Mouse (Mus musculus) ES-CJ7 (cell line): ENCODE data around the gene Ccnd1.

Source experiments
- DNase-seq: peaks from one replicate; pipeline ENCODE4 v3.0.0; 2011; ENCODE audit warnings: low read depth, low spot score

The Ccnd1 gene

GRCm38 (mm10) chr7:144938661-144939343 is 923 bp downstream of the Ccnd1 start:
- DNase-seq, result no peak

DNA sequence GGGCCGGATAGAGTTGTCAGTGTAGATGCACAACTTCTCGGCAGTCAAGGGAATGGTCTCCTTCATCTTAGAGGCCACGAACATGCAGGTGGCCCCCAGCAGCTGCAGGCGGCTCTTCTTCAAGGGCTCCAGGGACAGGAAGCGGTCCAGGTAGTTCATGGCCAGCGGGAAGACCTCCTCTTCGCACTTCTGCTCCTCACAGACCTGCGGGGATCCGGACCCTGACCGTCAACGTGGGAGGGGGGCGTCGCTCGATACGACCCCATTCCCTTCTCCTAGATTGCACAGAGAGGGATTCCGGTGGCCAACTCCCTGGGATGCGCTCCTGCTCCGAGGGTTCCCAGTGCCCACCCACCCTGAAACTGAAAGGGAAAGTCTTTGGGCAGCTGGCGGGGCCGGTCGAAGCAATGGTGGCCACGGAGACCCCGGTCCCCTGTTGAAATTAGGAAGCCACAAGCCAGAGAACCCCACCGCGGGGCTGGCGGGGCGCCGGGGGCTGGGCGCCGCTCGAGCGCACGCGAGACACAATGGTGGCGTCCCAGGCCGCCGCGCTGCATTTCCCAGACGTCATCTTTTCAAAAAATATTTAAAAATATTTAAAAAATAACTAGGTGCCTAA is 1.7 kb downstream of the Ccnd1 start:
- no peak for DNase-seq

DNA sequence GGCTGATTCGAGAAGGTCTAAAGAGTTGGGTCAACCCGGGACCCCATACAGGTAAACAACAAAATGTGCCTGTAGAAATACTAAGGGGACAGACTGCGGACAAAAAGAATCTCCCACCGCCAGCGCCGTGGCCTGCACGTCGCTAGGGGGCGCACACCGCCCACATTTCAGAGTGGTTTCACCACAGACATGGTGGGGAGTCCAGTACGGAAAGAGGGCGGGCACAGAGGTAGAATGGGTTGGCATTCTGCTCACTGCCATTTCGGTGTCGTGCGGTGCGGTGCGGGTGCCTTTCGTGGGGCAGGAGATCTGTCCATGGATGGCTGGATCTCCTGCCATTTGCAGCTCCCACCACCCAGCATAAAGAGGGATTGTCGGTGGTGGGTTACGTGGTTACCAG is 2.2 kb downstream of the Ccnd1 start:
- DNase-seq, result peak; percentile 87

GRCm38 (mm10) chr7:144936311-144936880 is 3.3 kb downstream of the Ccnd1 start:
- DNase-seq, result no peak

- peak; percentile 65 for DNase-seq
These were observed 4.2 kb downstream of the Ccnd1 start for GRCm38 (mm10) chr7:144935563-144935962.

GRCm38 (mm10) chr7:144934901-144935300 is 4.8 kb downstream of the Ccnd1 start:
- DNase-seq, result no peak

DNA sequence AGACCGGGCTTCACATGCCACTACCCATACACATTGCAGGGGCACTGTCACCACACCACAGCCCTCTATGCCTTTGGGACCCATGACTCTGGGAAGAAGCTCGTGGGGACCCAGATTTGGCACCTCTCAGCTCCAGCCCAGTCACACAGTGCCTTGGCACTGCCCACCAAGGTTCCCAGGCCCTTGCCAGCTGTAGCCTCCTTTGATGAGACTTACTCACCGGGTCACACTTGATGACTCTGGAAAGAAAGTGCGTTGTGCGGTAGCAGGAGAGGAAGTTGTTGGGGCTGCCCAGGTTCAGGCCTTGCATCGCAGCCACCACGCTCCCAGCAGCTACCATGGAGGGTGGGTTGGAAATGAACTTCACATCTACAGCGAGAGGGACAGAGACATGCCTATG is 5.9 kb downstream of the Ccnd1 start:
- no peak for DNase-seq

DNA sequence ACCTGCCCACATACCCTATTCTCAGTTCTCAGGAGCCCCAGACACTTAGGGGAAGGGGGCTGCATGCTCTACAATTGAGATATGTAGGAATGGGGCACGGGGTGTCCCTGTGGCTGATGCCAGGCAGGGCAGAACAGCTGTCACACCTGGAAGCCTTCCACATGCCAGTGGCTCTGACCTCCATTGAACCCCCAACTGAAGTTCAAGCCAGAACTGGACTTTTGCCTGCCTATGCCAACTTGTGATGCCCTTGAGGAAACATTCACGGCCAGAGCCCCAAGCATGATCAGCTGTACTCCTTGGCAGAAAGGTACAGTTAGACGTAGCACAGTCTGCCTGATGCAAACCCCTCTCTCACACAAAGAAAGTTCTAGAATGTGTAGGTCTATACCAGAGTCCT is 6.4 kb downstream of the Ccnd1 start:
- DNase-seq, result no peak

DNA sequence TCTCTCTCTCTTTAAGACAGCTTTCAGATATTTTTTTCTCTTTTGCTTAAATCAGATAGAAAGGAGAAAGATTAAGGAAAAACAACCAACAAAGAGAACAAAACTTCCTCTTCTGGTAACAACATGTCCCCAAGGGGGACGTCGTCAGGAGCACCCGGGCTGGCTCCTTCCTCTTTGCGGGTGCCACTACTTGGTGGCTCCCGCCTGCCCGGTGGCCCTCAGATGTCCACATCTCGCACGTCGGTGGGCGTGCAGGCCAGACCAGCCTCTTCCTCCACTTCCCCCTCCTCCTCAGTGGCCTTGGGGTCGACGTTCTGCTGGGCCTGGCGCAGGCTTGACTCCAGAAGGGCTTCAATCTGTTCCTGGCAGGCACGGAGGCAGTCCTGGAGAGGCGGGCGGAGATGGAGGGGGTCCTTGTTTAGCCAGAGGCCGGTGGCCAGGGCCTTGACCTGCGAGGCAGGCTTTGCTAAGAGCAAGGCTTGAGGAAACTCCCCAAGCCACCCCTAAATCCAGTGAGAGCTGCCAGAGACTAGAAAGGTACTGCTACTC is 7.3 kb downstream of the Ccnd1 start:
- DNase-seq, result no peak

DNA sequence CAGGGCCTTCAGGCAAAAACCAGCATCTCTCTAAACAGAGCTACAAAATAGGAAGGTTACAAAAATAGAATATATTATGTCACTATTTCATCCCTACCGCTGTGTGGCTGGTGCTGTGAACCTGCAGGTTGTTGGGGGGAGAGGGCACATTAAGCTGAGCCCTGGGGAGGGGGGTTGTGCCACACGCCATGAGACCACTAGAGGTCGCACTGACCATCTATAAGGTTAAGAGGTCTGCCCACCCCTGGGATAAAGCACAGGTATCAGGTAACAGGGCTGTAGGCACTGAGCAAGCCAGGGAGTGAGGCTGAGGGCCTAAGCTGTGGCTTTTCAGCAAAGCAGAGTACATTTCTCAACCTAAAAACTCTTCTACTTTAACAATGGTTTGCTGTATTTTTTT is 7.9 kb downstream of the Ccnd1 start:
- peak; percentile 91 for DNase-seq

- no peak for DNase-seq
These were observed 9.8 kb downstream of the Ccnd1 start for GRCm38 (mm10) chr7:144929931-144930330.

DNA sequence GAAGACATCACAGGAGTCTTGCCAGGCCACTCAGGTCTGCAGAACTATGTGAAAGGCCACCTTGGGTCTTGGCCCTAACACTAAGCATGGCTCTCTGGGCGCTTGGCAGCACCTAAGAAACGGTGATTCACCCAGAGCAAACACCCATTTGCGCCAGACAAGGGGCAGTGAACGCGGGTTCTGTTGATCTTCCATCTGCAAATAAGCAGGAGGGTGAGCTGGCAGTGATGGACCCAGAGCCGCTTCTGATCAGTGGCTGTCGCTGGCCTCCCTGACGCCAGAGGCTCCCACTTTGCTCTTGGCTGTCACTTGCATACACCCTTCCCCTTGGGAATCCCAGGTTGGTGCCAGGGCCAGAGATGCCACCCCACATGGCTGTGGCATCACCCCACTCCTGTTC is 10.2 kb downstream of the Ccnd1 start:
- no peak for DNase-seq

- no peak for DNase-seq
These were observed 10.9 kb downstream of the Ccnd1 start for GRCm38 (mm10) chr7:144928889-144929210.

DNA sequence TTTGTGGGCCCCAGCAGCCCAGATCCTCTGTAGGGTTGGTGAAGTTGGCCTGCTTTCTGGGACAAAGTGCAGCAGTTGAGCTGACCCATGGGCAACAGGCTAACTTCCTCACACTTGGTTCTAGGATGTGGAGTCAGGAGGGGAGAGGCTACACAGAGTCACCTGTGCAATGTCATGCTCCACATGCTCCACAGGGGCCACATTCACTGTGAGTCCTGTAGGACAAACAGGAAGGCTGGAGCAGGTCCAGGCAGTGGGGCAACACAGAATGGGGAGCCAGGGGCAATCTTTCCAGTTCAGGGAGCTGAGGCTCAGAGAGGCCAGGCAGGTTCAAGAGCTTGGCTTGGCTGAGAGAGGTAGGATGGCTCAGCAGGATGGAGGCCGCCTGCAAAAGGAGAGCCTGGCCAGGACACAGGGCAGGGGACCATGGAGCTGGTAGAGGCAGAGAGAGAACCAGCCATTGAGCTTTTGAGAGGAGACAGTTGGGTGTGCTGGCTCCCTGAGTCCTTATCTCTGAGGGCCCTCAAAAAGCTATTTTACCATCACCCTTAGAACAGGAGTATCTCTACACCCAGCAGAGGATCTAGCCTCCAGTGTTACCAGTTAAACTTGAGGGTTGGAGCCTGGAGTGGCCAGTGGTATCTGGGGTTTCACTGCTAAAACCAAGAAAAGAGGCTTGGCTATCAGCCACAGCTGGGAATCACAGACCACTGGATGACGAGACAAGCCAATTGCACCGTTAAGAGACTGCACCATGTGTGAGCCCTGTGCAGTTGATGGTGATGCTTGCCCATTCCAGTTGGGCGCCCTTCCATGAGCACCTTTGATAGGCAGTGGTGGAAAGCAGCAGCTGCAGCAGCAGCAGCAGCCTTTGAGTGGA is 11.5 kb downstream of the Ccnd1 start:
- no peak for DNase-seq

GRCm38 (mm10) chr7:144927591-144927990 is 12.1 kb downstream of the Ccnd1 start:
- no peak for DNase-seq

GRCm38 (mm10) chr7:144918823-144919222 is 20.9 kb downstream of the Ccnd1 start:
- no peak for DNase-seq

GRCm38 (mm10) chr7:144914948-144915750 is 24.6 kb downstream of the Ccnd1 start, which contains the start of gene LTO1:
TSS of gene LTO1 (plus strand) at chr7:144915100.
- peak; percentile 95 for DNase-seq

DNA sequence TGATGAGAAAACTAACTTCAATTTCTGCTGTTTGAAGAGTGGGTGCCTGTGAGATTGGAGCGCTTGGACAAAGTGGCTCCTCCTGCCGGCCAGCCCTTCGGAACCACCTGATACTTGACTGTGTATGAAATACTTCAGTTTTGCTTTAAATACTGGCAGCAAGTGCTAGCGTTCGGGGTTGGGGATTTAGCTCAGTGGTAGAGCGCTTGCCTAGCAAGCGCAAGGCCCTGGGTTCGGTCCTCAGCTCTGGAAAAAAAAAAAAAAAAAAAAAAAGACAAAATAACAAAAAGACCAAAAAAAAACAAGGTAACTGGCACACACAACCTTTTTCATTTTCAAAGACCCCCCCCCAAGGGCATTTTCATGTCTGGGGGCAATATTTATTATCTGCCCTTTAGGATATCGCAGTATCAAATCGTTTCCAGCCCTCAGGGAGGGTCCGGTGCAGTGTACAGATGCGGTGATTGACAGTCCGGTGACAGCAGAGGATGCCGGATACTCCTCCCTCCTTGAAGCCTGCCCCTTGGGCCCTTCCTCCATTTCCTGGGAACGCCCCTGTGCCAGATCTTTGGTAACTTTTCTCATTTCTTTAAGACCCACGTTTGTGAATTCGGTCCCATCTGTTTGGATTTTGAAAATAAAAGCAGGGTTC is 25.3 kb downstream of the Ccnd1 start:
- DNase-seq, result peak; percentile 84

DNA sequence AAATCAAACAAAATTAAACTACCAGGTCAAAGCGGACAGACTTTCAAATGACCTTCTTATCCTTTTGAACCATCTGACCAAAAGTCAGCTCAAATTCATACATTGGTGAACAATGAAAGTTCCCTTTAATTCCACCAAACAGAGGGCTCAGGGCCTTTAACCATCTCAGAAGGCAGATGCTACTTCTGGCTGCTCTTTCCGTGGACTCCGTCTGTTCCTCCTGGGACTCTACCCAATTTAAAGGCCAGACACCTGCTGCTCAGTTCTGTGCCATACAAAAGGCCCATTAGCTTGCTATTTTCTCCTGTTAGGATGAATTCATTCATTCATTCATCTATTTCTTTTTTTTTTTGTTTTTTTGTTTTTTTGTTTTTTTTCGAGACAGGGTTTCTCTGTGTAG is 26.8 kb downstream of the Ccnd1 start:
- no peak for DNase-seq

- no peak for DNase-seq
These were observed 28.6 kb downstream of the Ccnd1 start for GRCm38 (mm10) chr7:144911121-144911520.

- peak; percentile 90 for DNase-seq
These were observed 31.0 kb downstream of the Ccnd1 start for GRCm38 (mm10) chr7:144908705-144909104.
